Mouse (Mus musculus) megakaryocyte, adult 5-6 weeks (primary cell): ENCODE data around the gene Nsg2. TPM values are rescaled to one million over a fixed set of nuclear protein-coding genes. Genes with fewer than 3 reads are reported as not detected.
"Not testable (repeated sequence)": the region's sequence is repeated elsewhere in the genome, so short reads cannot be mapped to it uniquely, and the experiment has no call there.

Experiments used
- ATAC-seq: 2 replicates; pipeline ENCODE4 v1.8.0; 2016; ENCODE audit warnings: mild to moderate bottlenecking, inconsistent platforms; ENCODE audit not compliant: poor library complexity, severe bottlenecking
- total RNA-seq, 2 experiments: library from RNA; stranded (forward) in 1 of 2; stranded (reverse) in 1 of 2; fragments of 153-499, 151-499 nt in 1 of 2; fragments of 221-1000, 200-1000 nt in 1 of 2; gene quantifications; 2 replicates each; pipeline versions ENCODE4 v1.2.3 to v1.2.4; 2015 to 2017

Nsg2 gene
- 0.20 and 1.4 TPM in 2 replicates for total RNA-seq (2015)
- total RNA-seq (2017) = 1.1 and 1.3 TPM in 2 replicates

- ATAC-seq = peak; percentile 60; the same call in 1 of the 2 replicates
Measured at GRCm38 (mm10) chr11:32000281-32000680, at the start of gene Nsg2. Nsg2 (plus strand) TSS chr11:32000463.

GRCm38 (mm10) chr11:31960071-31960470 is 40.2 kb upstream of the Nsg2 start:
- no peak for ATAC-seq

- ATAC-seq = no peak
Measured at GRCm38 (mm10) chr11:31963993-31964392, 36.3 kb upstream of the Nsg2 start.

GRCm38 (mm10) chr11:31965256-31966134 is 34.8 kb upstream of the Nsg2 start, which contains the start of gene 4930524B15Rik:
4930524B15Rik (plus strand) TSS chr11:31965592.
- ATAC-seq = no peak

- no peak for ATAC-seq
Measured at GRCm38 (mm10) chr11:31974132-31974531, 26.1 kb upstream of the Nsg2 start.

- ATAC-seq = no peak
Measured at GRCm38 (mm10) chr11:31974826-31975225, 25.4 kb upstream of the Nsg2 start.

GRCm38 (mm10) chr11:31975678-31976077 is 24.6 kb upstream of the Nsg2 start:
- no peak for ATAC-seq

GRCm38 (mm10) chr11:31976137-31976536 is 24.1 kb upstream of the Nsg2 start:
- ATAC-seq = no peak

- ATAC-seq = not testable (repeated sequence)
Measured at GRCm38 (mm10) chr11:31980089-31980488, 20.2 kb upstream of the Nsg2 start.

GRCm38 (mm10) chr11:31981830-31982229 is 18.4 kb upstream of the Nsg2 start:
- no peak for ATAC-seq

GRCm38 (mm10) chr11:31982247-31982943 is 17.9 kb upstream of the Nsg2 start:
- not testable (repeated sequence) for ATAC-seq

- no peak for ATAC-seq
Measured at GRCm38 (mm10) chr11:31983249-31983648, 17.0 kb upstream of the Nsg2 start.

- ATAC-seq = no peak
Measured at GRCm38 (mm10) chr11:31984786-31985185, 15.5 kb upstream of the Nsg2 start.

GRCm38 (mm10) chr11:31992535-31992934 is 7.7 kb upstream of the Nsg2 start:
- no peak for ATAC-seq

- no peak; the same call in 1 of the 2 replicates for ATAC-seq
Measured at GRCm38 (mm10) chr11:31999716-32000115, 547 bp upstream of the Nsg2 start.

GRCm38 (mm10) chr11:32001181-32001910 is 1.1 kb downstream of the Nsg2 start:
- no peak for ATAC-seq

- no peak for ATAC-seq
Measured at GRCm38 (mm10) chr11:32002670-32003072, 2.4 kb downstream of the Nsg2 start.

- not testable (repeated sequence) for ATAC-seq
Measured at GRCm38 (mm10) chr11:32008049-32008448, 7.8 kb downstream of the Nsg2 start.

- ATAC-seq = no peak
Measured at GRCm38 (mm10) chr11:32008852-32009251, 8.6 kb downstream of the Nsg2 start.

- no peak for ATAC-seq
Measured at GRCm38 (mm10) chr11:32009961-32010662, 9.8 kb downstream of the Nsg2 start.

- no peak for ATAC-seq
Measured at GRCm38 (mm10) chr11:32010663-32010970, 10.4 kb downstream of the Nsg2 start.
